Mouse (Mus musculus) v-Abl transformed pro-B cells (cell line): Measurements from ENCODE around the gene Akr1c14.
"Not testable (repeated sequence)": the region's sequence is repeated elsewhere in the genome, so short reads cannot be mapped to it uniquely, and the experiment has no call there.

Experiments
- in situ Hi-C, 2 experiments: fragments of 400-800 bp; cut with MboI; formaldehyde crosslinking; loops; one replicate each; pipeline ENCODE4 v1.15.1; 2025; ENCODE audit not compliant: unreplicated experiment in 2 of 2

Gene Akr1c14

GRCm38 (mm10) chr13:4048719-4049118 lies at the start of gene Akr1c14:
Akr1c14 (plus strand) TSS chr13:4049011.
- in situ Hi-C loops, result loop anchor here in 1 of 2 experiments (5.0 kb wide), 1 partner anchor 44 kb away; no protein-coding TSS in a partner anchor

GRCm38 (mm10) chr13:4001687-4002086 lies 47.1 kb upstream of the Akr1c14 start:
- in situ Hi-C loops, result loop anchor here (5.0 to 10.0 kb wide), 5 partner anchors 49 to 589 kb away; no protein-coding TSS in a partner anchor

- in situ Hi-C loops, result no loop called here
These were observed 38.0 kb upstream of the Akr1c14 start for GRCm38 (mm10) chr13:4010784-4011183.

- in situ Hi-C loops, result no loop called here
These were observed 35.0 kb upstream of the Akr1c14 start for GRCm38 (mm10) chr13:4013811-4014210.

GRCm38 (mm10) chr13:4029897-4030296 lies 18.9 kb upstream of the Akr1c14 start:
- in situ Hi-C loops, result no loop called here

- in situ Hi-C loops, result no loop called here
These were observed 16.3 kb upstream of the Akr1c14 start for GRCm38 (mm10) chr13:4032512-4032911.

- in situ Hi-C loops, result no loop called here
These were observed 13.8 kb upstream of the Akr1c14 start for GRCm38 (mm10) chr13:4035052-4035451.

- in situ Hi-C loops, result loop anchor here in 1 of 2 experiments (5.0 kb wide), 1 partner anchor 46 kb away; no protein-coding TSS in a partner anchor
These were observed 2.7 kb upstream of the Akr1c14 start for GRCm38 (mm10) chr13:4046113-4046512.

- in situ Hi-C loops, result loop anchor here in 1 of 2 experiments (5.0 kb wide), 1 partner anchor 45 kb away; no protein-coding TSS in a partner anchor
These were observed 2.0 kb upstream of the Akr1c14 start for GRCm38 (mm10) chr13:4046841-4047240.

GRCm38 (mm10) chr13:4048226-4048625 lies 585 bp upstream of the Akr1c14 start:
- in situ Hi-C loops, result loop anchor here in 1 of 2 experiments (5.0 kb wide), 1 partner anchor 44 kb away; no protein-coding TSS in a partner anchor

GRCm38 (mm10) chr13:4049655-4050054 lies 844 bp downstream of the Akr1c14 start:
- in situ Hi-C loops, result loop anchor here in 1 of 2 experiments (5.0 kb wide), 1 partner anchor 43 kb away; no protein-coding TSS in a partner anchor

GRCm38 (mm10) chr13:4055450-4055849 lies 6.6 kb downstream of the Akr1c14 start:
- in situ Hi-C loops, result no loop called here

GRCm38 (mm10) chr13:4056211-4056610 lies 7.4 kb downstream of the Akr1c14 start:
- in situ Hi-C loops, result no loop called here

GRCm38 (mm10) chr13:4058239-4058638 lies 9.4 kb downstream of the Akr1c14 start:
- in situ Hi-C loops, result not testable (repeated sequence)

- in situ Hi-C loops, result no loop called here
These were observed 10.6 kb downstream of the Akr1c14 start for GRCm38 (mm10) chr13:4059363-4059762.

GRCm38 (mm10) chr13:4060214-4060730 lies 11.5 kb downstream of the Akr1c14 start:
- in situ Hi-C loops, result no loop called here

- in situ Hi-C loops, result no loop called here
These were observed 28.0 kb downstream of the Akr1c14 start for GRCm38 (mm10) chr13:4076517-4077435.

- in situ Hi-C loops, result no loop called here
These were observed 31.1 kb downstream of the Akr1c14 start for GRCm38 (mm10) chr13:4079876-4080275.

- in situ Hi-C loops, result loop anchor here in 1 of 2 experiments (25.0 kb wide), 1 partner anchor 511 kb away; the partner anchor contains the start of gene Akr1e1
These were observed 52.9 kb downstream of the Akr1c14 start for GRCm38 (mm10) chr13:4101691-4102090.

GRCm38 (mm10) chr13:4102721-4103120 lies 53.9 kb downstream of the Akr1c14 start:
- in situ Hi-C loops, result loop anchor here in 1 of 2 experiments (25.0 kb wide), 1 partner anchor 510 kb away; the partner anchor contains the start of gene Akr1e1
